Mouse (Mus musculus): ENCODE measurements at regions not wholly inside any gene's neighbourhood (a gene's known extent, or its start where the extent isn't known, plus 50 kb on each side); places are given as distances from the start of the nearest gene placed in this dataset.

DNA sequence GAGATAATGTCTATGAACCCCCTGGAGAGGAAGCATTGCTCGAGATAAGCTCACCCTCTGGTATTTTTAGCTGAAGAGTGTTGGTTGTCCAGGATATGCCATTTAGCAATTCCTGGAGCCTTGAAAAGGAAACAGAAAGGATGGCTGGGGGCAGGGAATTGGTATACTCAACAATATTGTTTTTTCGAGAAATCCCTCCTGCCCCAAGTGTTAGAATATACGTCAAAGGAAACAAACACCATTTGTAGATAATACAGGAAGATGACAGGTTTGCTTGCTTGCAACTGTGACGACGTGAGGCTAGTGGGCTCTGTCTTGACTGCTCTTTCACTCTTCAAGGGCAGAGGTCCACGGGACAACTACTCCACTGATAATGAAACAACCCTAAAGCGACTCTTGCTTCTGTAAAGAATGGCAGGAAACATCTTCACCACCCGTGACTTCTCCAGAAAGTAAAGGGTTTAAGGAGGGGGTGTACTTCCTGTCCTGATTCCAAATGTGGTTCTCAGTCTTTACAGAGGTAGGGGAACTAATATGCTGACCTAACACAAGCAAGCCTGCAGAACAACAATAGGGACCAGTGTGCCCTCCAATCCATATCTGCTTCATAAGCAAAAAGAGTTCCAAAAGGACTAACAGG, 270.3 kb downstream of the Ets1 start:
- DNase-seq (ENCODE audit: low spot score): no peak

DNA sequence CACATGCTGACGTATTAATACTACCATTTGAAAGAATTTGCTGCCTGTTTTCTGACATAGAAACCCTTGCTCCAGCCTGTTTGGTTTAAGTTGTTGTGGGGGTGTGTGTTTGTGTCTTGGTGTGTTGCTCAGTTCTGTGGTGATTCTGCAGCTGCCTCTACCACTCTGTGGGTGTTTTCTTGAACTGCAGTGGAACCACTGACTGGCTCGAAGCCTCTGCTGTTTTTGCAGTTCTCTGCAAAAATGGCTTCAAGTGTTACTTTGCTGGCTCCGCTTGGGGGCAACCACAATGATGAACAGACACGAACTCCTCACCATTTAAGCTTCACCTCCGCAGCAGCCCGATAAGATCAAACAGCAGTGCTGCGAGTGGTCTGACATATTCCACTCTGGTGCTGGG, 274.6 kb downstream of the Ets1 start:
- DNase-seq (ENCODE audit: low spot score): no peak

DNA sequence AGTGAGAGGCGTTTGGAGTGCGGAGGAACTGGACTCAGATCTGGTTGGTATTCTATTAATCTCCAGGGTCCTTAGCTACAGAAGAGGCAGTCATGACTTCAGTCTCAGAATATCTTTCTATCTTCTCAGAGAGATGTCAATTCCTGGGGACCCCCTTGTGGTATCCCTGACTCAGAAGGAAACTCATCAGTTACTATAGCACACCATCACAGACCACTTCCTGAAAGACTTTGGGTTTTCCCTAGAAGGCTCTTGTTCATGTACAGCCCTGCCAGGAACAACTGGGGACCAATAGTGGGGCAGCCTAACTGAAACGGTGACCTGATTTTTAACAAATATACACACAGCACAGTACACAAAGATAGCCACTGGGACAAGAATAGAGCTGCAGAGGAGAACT, 279.6 kb downstream of the Ets1 start:
- no peak for DNase-seq (ENCODE audit: low spot score)

DNA sequence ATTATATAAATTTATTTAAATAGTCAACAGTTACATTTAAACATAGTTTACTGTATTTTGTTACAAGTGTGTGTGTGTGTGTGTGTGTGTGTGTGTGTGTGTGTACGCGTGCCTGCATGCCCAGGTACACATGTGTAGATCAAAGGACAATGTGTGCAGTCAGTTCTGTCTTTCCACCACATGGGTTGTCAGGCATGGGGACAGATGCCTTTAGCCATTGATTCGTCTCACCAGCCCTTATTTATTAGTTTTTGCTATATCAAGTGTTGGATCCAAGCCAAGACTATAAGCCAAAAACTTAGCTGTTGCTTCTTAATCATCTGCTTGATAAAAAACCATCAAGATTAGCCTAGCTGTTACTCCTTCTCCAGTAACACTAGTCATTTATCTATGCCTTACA, 280.7 kb downstream of the Ets1 start:
- no peak for DNase-seq (ENCODE audit: low spot score)

DNA sequence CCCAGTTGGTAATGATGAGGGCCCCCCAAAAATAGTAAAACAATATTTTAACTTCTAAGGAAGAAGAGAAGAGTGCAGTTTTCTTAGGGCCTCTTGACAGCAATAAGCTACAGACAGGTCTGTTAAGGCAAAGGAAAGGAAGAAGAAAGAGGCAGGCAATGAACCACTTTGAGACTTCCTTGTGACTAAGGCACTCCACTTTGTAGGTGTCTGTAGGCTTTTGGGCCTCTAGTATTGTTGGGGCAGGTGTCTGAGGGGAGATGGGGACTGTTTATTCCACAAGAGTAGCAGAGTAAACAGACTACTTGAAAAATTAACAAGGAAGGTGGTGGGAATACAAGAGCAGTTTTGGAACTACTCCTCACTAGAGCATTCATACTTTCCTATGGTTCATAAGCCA, 287.9 kb downstream of the Ets1 start:
- no peak for DNase-seq (ENCODE audit: low spot score)

DNA sequence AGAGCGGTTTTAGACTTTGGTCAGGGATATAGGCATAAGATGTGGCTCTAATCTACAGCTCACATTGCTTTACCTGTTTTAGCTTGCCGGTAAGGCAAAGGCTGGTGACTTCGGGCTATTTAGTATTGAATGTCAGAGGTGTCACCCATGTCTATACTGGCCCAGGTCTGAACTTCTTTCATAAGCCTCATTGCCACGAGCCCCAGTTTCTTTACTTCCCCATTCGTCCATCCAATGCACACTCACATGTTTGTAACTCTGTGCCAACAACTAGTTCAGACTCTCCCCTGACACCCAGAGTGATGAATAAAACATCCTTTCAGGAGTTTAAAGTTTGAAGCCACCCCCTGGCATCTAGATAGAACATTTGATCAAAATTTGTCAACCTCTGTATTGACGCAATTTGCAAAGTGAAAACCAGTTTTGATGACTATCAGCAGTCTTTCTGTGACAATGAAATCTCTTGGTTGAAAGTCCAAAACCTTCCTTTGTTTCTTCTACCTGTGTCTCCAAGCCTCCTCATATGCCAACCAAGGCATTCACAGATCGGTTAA, 288.4 kb downstream of the Ets1 start:
- DNase-seq (ENCODE audit: low spot score): no peak

DNA sequence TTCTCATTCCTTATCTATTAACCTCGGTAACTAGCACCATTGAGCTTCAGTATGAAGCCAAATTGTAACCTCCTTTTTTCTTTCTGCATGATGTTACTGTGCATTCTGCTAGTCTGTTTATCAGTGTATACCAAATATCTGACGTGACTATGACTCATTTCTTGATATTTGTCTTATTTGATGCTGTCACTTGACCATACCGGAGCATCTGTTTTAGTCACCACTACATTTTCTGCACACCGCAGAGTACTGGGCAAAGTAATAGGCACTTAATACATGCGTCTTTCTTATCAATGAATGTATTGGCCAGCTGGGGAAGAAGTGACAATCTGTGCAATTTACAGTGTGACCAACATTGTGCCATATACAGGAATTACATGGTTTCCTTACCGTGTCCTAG, 289.0 kb downstream of the Ets1 start:
- DNase-seq (ENCODE audit: low spot score): no peak

DNA sequence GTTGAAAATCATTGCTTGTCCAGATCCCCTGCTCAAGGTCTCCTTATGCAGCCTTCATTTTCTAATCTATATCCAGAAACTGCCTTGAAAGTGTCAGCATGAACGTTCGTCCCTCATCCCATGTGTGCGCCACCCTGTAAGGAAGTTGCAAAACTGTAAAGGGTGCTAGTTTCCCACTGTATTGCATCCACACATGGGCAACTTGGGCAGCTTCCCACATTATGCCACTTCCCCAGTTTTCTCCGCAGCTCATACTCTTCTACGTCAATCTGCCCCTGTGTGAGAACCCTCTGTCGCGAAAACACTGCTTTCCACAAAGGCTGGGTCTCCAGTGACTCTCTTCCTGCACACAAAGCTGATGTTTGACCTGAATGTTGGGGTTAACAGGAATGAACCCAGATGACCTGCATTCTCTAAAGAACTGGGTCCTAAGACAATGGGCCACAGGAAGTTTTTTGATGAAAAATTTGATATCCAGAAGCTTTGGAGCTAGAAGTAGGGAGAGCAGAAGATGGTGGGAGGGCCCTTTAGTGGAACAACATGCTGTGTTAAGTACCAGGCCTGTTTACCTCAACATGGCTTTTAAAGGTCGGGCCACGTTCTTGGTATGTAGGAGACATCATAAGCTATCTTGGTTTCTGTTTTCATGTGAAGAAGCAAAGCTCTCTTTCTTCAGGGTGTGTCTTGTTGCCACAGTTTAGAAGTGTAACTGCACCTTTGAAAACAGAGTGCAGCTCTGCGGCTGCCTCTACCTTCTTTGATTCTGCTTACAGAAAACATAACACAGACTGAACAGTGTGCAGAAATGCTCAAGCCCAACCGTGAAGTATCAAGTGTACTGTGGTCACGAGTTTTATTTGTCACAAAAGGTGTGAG, 289.9 kb downstream of the Ets1 start:
- no peak for DNase-seq (ENCODE audit: low spot score)

DNA sequence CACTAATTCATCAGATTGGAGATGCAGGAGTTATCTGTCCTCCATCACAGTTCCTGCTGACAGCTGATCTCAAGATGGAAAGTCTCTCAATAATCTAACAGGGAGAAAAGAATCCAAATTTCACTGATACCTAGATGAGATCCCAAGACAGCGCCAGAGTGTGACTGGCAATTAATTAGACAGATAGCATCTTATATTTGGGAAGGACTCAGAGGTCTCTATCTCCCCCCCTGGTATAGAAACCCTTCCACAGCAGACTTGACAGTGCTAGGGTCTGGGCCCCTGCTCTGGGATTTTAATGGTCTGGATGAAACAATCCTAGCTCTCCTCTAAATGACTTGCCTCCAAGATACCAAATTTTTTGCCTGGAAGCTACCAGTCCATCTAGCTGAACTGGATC, 291.6 kb downstream of the Ets1 start:
- DNase-seq (ENCODE audit: low spot score): no peak

DNA sequence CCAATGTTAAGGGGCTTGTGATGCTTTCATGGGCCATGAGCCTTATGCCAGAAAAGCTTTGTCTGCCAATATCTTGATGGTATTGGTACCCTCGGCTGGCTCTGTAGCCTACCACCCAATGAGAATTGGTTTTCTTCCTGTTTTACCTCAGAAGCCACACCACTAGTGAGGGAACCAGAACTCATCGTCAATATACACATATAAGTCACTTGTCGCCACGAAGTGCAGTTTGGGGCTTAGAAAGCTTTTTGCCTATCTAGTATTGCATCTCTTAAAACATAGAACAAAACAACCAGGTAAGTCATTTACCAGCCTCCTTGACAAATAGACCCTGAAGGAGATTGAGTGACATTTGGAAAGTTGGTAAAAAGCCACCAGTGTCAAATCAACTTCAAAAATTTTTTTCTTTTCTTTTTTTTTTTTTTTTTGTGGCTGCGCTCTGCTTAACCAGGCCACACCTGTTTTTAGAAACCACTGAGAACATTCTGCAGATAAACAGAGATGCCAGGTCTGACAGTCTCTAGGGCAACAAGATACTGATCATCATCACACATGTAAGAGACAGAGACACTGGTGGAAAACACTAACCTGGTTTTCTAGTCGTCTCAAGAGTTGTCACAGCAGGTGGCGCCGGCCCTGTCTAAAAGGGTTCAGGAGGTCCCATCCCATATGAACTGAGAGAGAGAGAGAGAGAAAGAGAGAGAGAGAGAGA, 292.4 kb downstream of the Ets1 start:
- no peak for DNase-seq (ENCODE audit: low spot score)

DNA sequence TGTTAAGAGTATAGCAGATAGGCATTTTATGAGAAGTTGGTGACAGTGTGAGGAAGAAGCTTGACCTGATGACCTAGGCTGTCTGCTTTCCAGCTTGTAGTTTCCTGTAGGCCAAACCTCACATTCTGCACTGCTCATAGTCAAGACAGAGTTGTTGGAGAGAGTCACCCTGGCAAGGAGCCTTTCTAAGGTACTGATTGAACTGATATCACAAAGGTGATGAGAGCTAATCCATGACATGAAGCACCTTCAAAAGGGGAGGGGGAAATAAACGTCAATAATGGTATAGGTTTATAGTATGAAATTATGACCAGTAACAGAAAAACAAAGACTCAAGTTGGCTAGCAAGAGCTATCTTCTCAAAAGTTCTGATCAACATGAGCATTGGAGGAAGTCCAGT, 293.3 kb downstream of the Ets1 start:
- no peak for DNase-seq (ENCODE audit: low spot score)

DNA sequence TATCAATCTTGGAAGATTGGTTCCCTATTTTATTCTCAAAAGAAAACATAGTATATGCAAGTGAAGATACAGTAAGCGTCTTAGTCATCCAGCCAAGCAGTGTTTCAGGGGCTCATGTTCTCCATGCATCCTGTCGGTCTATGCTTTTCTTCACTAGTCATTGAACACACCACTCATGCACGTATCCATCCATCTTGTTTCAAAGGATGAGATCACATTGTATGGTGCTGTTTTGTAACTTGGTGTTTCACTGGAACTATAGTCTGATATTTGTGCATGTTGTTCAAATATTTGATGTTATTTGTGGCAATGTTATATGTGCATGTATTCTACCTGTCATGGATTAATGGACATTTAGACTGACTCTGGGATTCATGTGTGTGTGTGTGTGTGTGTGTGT, 293.8 kb downstream of the Ets1 start:
- DNase-seq (ENCODE audit: low spot score): no peak

DNA sequence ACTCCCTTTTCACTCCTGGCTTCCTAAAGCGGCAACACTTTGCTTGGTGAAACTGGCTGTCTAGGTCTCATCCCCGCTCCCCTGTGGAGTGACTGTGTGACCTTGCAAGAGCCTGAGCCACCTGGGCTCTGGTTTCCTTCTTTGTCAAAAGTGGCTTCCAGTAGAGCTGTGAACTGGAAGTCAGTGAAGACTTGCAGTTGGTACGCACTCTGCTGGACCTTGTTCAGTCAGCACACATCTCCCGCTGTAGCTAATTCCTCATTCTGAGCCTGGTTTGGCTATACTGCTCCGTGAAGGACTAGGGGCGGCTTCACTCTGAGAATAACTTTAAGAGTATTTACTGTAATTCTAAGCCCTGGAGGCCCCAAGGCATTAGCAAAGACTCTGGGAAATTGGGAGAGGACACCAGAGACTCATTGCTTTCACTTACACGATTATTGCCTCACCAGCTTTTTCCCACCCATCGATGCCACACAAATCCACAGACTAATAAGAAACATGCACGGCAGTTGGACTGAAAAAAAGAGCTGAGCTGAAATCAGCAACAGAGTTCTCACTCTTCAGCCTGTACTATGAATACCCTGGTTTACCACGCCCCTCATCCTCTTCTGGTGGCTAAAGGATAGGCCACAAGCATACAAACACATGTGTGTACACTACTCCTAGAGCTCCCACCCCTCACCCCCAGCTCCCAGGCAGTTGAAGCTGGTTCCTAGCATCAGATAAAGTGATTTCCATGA, 295.4 kb downstream of the Ets1 start:
- no peak for DNase-seq (ENCODE audit: low spot score)

DNA sequence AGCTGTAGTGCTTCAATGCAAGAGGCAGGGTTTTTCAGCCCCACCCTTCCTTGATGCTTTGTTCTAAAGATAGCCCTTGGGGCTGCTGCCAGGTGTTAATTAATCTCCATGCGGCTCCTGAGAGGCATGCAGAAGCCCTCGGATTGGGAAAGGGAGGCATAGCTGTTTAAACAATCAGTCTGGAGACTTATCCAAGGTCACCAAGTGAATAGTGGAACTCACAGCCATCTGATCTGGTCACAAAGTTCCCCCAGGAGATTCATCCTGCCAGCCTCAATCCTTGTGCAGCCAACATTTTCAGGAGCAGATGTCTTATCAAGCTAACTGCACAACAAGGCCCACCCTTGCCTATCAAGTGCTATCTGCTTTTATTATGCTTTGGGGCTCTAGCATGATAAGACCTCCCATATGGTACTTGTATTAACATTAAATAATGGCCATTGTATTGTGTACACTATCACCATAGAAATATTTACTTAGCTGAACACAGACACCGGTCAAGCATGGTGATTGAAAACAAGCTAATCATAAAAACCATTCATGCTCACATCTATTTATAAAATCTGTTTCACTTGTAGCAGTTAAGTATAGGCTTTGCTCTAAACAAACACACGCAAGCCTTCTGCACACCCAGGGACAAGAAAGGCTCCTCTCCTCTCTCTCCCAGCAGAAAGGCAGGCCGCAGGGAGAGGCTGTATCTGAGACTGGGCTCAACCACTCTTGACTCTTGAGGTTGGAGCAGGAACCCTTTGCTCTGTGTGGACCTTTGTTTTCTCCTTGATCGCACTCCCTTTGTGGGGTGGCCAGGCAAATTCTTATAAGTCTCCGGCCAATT, 297.4 kb downstream of the Ets1 start:
- DNase-seq (ENCODE audit: low spot score): no peak

DNA sequence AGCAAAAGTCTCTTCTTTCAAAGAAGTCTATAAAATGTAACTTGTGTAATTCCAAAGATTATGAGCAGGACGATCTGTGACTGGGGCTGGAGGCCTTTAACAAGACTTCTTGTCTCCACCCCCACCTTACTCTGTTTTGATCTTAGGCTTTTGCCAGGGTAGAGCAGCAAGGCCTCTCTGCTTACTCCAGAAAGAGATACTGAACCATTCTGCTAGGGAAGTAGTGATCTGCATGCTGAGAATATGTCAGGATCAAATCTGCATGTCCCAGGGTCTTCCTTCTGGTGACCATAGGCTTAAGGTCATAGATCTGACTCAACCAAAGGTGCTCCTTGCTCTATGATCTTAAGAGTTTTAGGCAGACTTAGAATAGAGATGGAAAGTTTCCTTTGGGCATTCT, 298.4 kb downstream of the Ets1 start:
- DNase-seq (ENCODE audit: low spot score): no peak

DNA sequence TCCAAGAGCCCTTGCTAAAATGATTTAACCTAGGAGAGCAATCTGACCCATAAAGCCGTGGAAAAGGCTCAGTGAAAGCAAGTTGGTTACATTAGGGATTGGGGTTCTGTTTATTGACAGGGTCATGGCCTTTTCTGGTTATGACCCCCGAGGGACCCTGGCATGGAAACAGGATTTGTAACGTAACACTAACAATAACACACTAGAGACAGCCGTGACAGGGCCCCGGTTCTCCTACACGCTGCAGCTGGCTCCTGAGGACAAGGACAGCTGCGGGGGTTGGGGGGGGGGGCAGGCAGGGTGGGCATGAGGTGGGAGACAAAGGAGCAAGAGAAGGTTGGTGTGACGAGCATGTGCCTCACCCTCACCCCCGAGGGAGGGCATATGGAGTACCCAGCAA, 300.4 kb downstream of the Ets1 start:
- no peak for DNase-seq (ENCODE audit: low spot score)

DNA sequence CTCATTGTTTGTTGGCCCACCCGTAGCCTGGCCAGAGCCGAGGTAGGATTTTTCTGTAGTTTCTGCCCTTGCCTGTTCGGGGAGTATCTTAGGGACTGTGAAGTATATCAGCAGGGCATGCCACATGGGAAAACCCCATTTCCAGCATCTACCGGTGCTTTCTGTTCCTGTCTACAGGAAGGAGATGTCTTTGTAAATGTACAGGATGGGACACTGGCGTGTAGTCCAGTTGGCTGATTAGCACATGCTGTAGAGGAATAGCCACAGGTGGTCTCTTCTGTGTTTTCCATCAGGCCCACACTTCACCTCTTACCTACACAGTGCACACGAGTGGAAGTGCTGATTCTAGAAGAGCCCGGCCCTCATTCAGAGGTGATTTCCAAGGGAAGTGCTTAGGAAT, 301.4 kb downstream of the Ets1 start:
- no peak for DNase-seq (ENCODE audit: low spot score)

DNA sequence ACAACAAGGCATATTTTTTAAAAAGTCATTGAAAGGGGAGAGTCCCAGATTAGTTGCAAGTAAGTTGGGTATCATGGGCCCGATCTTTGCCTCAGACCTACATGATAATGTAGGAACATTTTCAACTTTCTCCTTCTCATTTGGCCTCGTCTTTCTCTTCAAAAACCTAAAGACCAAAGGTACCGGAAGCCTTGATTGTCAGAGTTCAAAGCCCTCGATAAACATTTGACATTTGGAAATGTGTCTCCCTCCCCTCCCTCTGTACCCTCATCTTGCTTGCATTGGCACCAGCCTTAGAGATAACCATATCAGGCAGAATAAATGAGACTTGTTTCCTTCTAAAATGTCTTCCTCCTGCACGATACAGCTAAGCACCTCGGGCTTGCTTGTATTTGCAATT, 302.8 kb downstream of the Ets1 start:
- no peak for DNase-seq (ENCODE audit: low spot score)

DNA sequence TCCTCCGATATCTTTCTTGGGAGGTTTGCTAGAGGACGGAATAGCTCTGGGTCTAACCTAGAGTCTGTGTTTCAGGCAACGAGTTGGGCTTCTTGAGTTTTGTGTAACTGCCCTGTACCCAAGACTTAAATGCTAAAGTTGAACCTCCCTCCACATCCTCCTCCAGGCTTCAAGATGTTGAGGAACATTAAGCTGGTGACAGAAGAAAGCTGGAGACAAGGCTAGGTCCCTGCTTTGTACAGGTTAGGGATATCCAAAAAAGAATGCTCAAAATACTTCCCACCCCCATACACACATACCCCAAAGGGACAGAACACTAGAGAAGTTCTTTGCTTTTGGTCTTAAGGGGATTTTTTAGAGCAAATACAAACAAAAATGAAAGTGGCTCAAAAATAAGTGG, 303.6 kb downstream of the Ets1 start:
- no peak for DNase-seq (ENCODE audit: low spot score)

DNA sequence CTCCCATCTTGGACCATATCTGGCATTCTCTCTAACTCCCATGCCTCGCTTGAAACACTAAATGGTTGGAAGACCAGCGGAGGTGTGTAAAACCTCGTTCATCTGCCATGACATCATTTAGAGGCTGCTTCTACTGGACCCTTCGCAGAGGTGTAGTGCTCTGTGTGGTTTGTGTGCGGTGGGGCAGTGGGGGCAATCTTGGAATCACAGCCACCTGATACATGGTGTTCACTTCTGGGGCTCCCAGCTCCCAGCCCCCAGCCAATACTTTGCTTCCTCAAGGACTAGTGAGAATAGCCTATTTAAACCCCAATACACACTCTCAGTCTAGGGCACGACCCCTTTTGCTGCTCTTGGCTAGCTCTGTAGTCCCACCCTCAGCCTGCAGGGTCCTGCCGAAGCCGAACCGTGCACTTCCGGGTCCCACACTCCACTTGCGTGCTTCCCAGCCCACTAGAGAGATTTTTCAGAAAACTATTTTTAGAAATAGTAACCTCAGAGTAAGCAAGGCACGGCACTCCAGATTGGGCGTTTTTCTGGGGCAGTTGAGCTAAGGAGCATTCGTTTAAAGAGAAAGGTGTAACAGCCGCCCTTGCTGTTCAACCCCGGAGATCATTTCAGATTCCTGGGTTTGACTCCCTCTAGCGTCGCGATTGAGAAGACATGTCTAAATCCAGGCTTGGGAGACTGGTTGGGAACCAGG, 304.2 kb downstream of the Ets1 start:
- DNase-seq (ENCODE audit: low spot score): peak; percentile 72

Measured in ovary, postnatal 36 days (tissue).